8 mouse cellular contexts compared by ENCODE assay signal in the genomic region with DNA sequence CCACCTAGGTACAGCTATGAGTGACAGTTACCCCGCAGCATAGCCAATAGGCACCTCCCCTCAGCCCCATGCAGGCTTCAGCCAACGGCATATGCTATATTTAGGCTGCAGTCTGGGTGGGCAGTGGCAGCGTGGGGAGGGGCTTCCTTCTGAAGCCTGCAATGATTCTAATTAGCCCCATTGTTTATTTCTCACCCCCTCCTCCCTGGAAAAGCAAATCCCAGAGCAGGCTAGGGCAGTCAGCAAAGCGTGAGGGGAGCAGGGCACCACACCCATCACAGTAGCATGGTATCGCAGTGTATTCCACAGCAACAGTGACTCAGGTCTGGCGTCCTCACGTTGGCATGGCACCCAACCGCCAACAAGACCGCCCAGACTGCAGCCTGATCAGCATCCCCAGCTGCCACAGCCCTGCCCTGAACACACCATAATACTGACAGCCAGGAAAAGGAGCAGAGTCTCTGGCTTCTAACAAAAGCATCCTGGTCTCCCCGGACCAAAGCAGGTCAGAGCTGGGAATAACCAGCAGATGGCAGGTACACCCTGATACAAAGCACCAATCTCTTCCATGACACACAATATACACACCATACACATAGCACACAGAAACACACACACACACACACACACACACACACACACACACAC. TPM values are rescaled to one million over a fixed set of nuclear protein-coding genes. Genes with fewer than 3 reads are reported as not detected.
A peak's percentile ranks its signal among the peaks of the same experiment; 100 is the strongest.
DNase-seq lines count a peak whose midpoint lies in the region; ATAC-seq lines count a peak whose summit lies in the region.

No protein-coding gene starts in this region.

- peaks cover 23% of the 10 kb centered on the region for H3K4me1 ChIP-seq in kidney, embryonic 15.5 days
- H3K4me1 ChIP-seq in forebrain, embryonic 15.5 days = peaks cover 45% of the 10 kb centered on the region
- H3K4me1 ChIP-seq in midbrain, embryonic 13.5 days (replicated peaks) = peaks cover 47% of the 10 kb centered on the region

- no peaks in the 10 kb centered on the region for H3K36me3 ChIP-seq in kidney, embryonic 15.5 days
- H3K36me3 ChIP-seq in forebrain, embryonic 15.5 days = no peaks in the 10 kb centered on the region
- H3K36me3 ChIP-seq in midbrain, embryonic 13.5 days = no peaks in the 10 kb centered on the region

- H3K27ac ChIP-seq in kidney, embryonic 15.5 days = no peak overlapping the region
- H3K27ac ChIP-seq in forebrain, embryonic 15.5 days (replicated peaks) = peak overlapping the region; percentile 79
- peak overlapping the region; percentile 93 for H3K27ac ChIP-seq in midbrain, embryonic 13.5 days

- H3K27me3 ChIP-seq in kidney, embryonic 15.5 days = 0 out of 2 replicates have a peak, but pooled peaks cover 10% of the 10 kb centered on the region
- no peaks in the 10 kb centered on the region for H3K27me3 ChIP-seq in forebrain, embryonic 15.5 days
- no peaks in the 10 kb centered on the region for H3K27me3 ChIP-seq in midbrain, embryonic 13.5 days

- no peaks in the 10 kb centered on the region for H3K9me3 ChIP-seq in kidney, embryonic 15.5 days (replicated peaks)
- no peaks in the 10 kb centered on the region for H3K9me3 ChIP-seq in forebrain, embryonic 15.5 days
- no peaks in the 10 kb centered on the region for H3K9me3 ChIP-seq in midbrain, embryonic 13.5 days

- H3K9ac ChIP-seq in kidney, embryonic 15.5 days = no peak overlapping the region
- peak overlapping the region; percentile 27; the same call in 1 of the 2 replicates for H3K9ac ChIP-seq in forebrain, embryonic 15.5 days (replicated peaks)
- H3K9ac ChIP-seq in midbrain, embryonic 13.5 days (replicated peaks) = peak overlapping the region; percentile 59

- no peak overlapping the region for H3K4me3 ChIP-seq in kidney, embryonic 15.5 days (replicated peaks)
- H3K4me3 ChIP-seq in forebrain, embryonic 15.5 days = peak overlapping the region; percentile 22
- H3K4me3 ChIP-seq in midbrain, embryonic 13.5 days (replicated peaks) = peak overlapping the region; percentile 6; the same call in 1 of the 2 replicates

- 6% methylated on average over 10 of the region's 10 CpGs for WGBS in kidney, embryonic 15.5 days
- WGBS in forebrain, embryonic 15.5 days = under 1% methylated on average over 10 of the region's 10 CpGs
- 3% methylated on average over 10 of the region's 10 CpGs for WGBS in midbrain, embryonic 13.5 days

- no peak overlapping the region for H3K4me2 ChIP-seq in kidney, embryonic 15.5 days
- peak overlapping the region; percentile 39 for H3K4me2 ChIP-seq in forebrain, embryonic 15.5 days (replicated peaks)
- H3K4me2 ChIP-seq in midbrain, embryonic 13.5 days (replicated peaks) = peak overlapping the region; percentile 42

- DNase-seq in kidney, adult 18-20 months = no peak
- peak; percentile 52 to 57 for DNase-seq in adrenal gland, postnatal 36 days
- peak; percentile 92 for DNase-seq in layer of hippocampus, adult 9-11 months
- no peak for DNase-seq in testis, postnatal 10 days (ENCODE audit: low spot score)

- ATAC-seq in kidney, embryonic 15.5 days (replicated peaks; ENCODE audit: low FRiP score) = 0 out of 2 replicates have a peak, but pooled peaks have one; percentile 26
- ATAC-seq in forebrain, embryonic 15.5 days (replicated peaks) = peak; percentile 84
- ATAC-seq in midbrain, embryonic 13.5 days = peak; percentile 85
- no peak for ATAC-seq in activated CD4-positive, CD25-positive, alpha-beta regulatory T cell, adult 4 months

RNA-seq across cellular contexts. Expression of a gene that starts 4.0 kb away (rescaled TPM):
- polyA plus RNA-seq in kidney, embryonic 15.5 days (2015; fragmentation: Nextera tagmentation; extraction: Ambion mirVana) = 0.04 TPM in 1 of 2 replicates, not detected in the other
- total RNA-seq in adrenal gland, postnatal 36 days (2021) = under 1 TPM; 0.36 to 0.46 TPM
- polyA plus RNA-seq in forebrain, embryonic 15.5 days (2015; fragmentation: Nextera tagmentation; extraction: Ambion mirVana) = 0.18 and 0.24 TPM in 2 replicates
- polyA plus RNA-seq in midbrain, embryonic 13.5 days (2015; fragmentation: Nextera tagmentation; extraction: Ambion mirVana) = 0.17 and 0.23 TPM in 2 replicates
- polyA plus RNA-seq in activated CD4-positive, CD25-positive, alpha-beta regulatory T cell, adult 4 months (2017; shearing (Covaris generic)) = not detected

RNA-seq across cellular contexts. Expression of a gene that starts 17.0 kb away (rescaled TPM):
- polyA plus RNA-seq in kidney, embryonic 15.5 days (2015; fragmentation: Nextera tagmentation; extraction: Ambion mirVana) = 39.6 and 44.4 TPM in 2 replicates
- total RNA-seq in adrenal gland, postnatal 36 days (2021) = 10 to 100 TPM; 14.5 to 14.7 TPM
- polyA plus RNA-seq in forebrain, embryonic 15.5 days (2015; fragmentation: Nextera tagmentation; extraction: Ambion mirVana) = 144 and 151 TPM in 2 replicates
- polyA plus RNA-seq in midbrain, embryonic 13.5 days (2015; fragmentation: Nextera tagmentation; extraction: Ambion mirVana) = 147 and 162 TPM in 2 replicates
- polyA plus RNA-seq in activated CD4-positive, CD25-positive, alpha-beta regulatory T cell, adult 4 months (2017; shearing (Covaris generic)) = 1 to 10 TPM; 1.8 to 2.7 TPM

RNA-seq across cellular contexts. Expression of a gene that starts 53.6 kb away (rescaled TPM):
- 29.8 and 31.9 TPM in 2 replicates for polyA plus RNA-seq in kidney, embryonic 15.5 days (2015; fragmentation: Nextera tagmentation; extraction: Ambion mirVana)
- total RNA-seq in adrenal gland, postnatal 36 days (2021) = 10 to 100 TPM; 22.2 to 22.9 TPM
- 33.0 and 33.5 TPM in 2 replicates for polyA plus RNA-seq in forebrain, embryonic 15.5 days (2015; fragmentation: Nextera tagmentation; extraction: Ambion mirVana)
- polyA plus RNA-seq in midbrain, embryonic 13.5 days (2015; fragmentation: Nextera tagmentation; extraction: Ambion mirVana) = 28.1 and 30.6 TPM in 2 replicates
- 1 to 10 TPM; 6.5 to 7.4 TPM for polyA plus RNA-seq in activated CD4-positive, CD25-positive, alpha-beta regulatory T cell, adult 4 months (2017; shearing (Covaris generic))

Comparison
In these comparisons a context has a peak if more than half of its experiments do, and no peak if none do; other contexts are left out.
1. DNase-seq: peak in adrenal gland, postnatal 36 days (2 of 2) and layer of hippocampus, adult 9-11 months (single experiment); none in kidney, adult 18-20 months (single experiment) and testis, postnatal 10 days (single experiment).
2. RNA of a gene that starts 17.0 kb away (polyA plus RNA-seq): 147 to 162 TPM in midbrain, embryonic 13.5 days, 144 to 151 TPM in forebrain, embryonic 15.5 days and 39.6 to 44.4 TPM in kidney, embryonic 15.5 days; 1.8 to 2.7 TPM in activated CD4-positive, CD25-positive, alpha-beta regulatory T cell, adult 4 months; every median in the first group is over 10 times any median in the second.